Mouse (Mus musculus) CH12.LX (cell line): ENCODE data around the gene Grm2. TPM values are rescaled to one million over a fixed set of nuclear protein-coding genes. Genes with fewer than 3 reads are reported as not detected.

Source experiments
- DNase-seq: peaks from one replicate; pipeline ENCODE4 v3.0.0-alpha.2; 2013; ENCODE audit errors: extremely low read depth
- H3K27ac ChIP-seq: 2 replicates; pipeline ENCODE4 v1.5.1; 2012; ENCODE audit warnings: low read depth, mild to moderate bottlenecking, control low read depth, moderate library complexity; ENCODE audit not compliant: insufficient read depth
- H3K27me3 ChIP-seq: replicated peaks from 2 replicates; pipeline ENCODE3; 2012; ENCODE audit warnings: inconsistent platforms
- H3K36me3 ChIP-seq, 2 experiments: replicated peaks in 1 of 2; 2 replicates each; pipeline versions ENCODE3 to v1.6.1; 2012; ENCODE audit warnings: inconsistent platforms in 1 of 2, low read length in 1 of 2, mild to moderate bottlenecking in 1 of 2, mixed read lengths in 1 of 2, moderate library complexity in 1 of 2; ENCODE audit not compliant: control insufficient read depth in 1 of 2, insufficient read depth in 1 of 2
- H3K4me1 ChIP-seq, 2 experiments: 2 replicates each; pipeline ENCODE4 v1.6.1; 2012; ENCODE audit warnings: inconsistent platforms in 1 of 2, moderate library complexity in 1 of 2; ENCODE audit not compliant: insufficient read depth in 2 of 2, control insufficient read depth in 1 of 2
- H3K4me2 ChIP-seq: 2 replicates; pipeline ENCODE4 v1.6.1; 2012; ENCODE audit warnings: low read depth, mild to moderate bottlenecking, control low read depth; ENCODE audit not compliant: poor library complexity, insufficient read depth, severe bottlenecking
- H3K4me3 ChIP-seq, 3 experiments: fragments of 150-350 bp in 1 of 3; sonication (generic) in 1 of 3; replicated peaks in 1 of 3; 2 replicates each; pipeline versions ENCODE3 to v1.5.1; 2011 to 2012; ENCODE audit warnings: low read depth in 2 of 3, low read length in 2 of 3, mild to moderate bottlenecking in 2 of 3, moderate library complexity in 2 of 3, control low read depth in 1 of 3, improper control_type of control experiment in 1 of 3, inconsistent platforms in 1 of 3, mixed read lengths in 1 of 3; ENCODE audit not compliant: poor library complexity in 1 of 3
- H3K79me2 ChIP-seq: replicated peaks from 2 replicates; pipeline ENCODE4 v1.6.1; 2012; ENCODE audit warnings: mild to moderate bottlenecking, moderate library complexity; ENCODE audit not compliant: control insufficient read depth, poor library complexity, insufficient read depth, severe bottlenecking; ENCODE audit errors: extremely low read depth
- H3K9ac ChIP-seq: 2 replicates; pipeline ENCODE4 v1.6.1; 2012; ENCODE audit warnings: low read depth, mild to moderate bottlenecking, control low read depth, moderate library complexity; ENCODE audit not compliant: insufficient read depth
- H3K9me3 ChIP-seq: replicated peaks from 2 replicates; pipeline ENCODE3; 2012; ENCODE audit warnings: low read length, inconsistent platforms, mixed read lengths
- CTCF ChIP-seq, 2 experiments: IDR thresholded peaks in 1 of 2; conservative IDR thresholded peaks in 1 of 2; 2 replicates each; pipeline ENCODE4 v1.5.1; 2011 to 2012; ENCODE audit warnings: low read depth in 2 of 2, low read length in 2 of 2, improper control_type of control experiment in 1 of 2, inconsistent platforms in 1 of 2, mild to moderate bottlenecking in 1 of 2, moderate library complexity in 1 of 2
- EP300 ChIP-seq: IDR thresholded peaks from 2 replicates; pipeline ENCODE4 v1.6.1; 2011; ENCODE audit warnings: low read length, improper control_type of control experiment
- ETS1 ChIP-seq: conservative IDR thresholded peaks from 2 replicates; pipeline ENCODE4 v1.6.1; 2012; ENCODE audit warnings: low read depth, mild to moderate bottlenecking, inconsistent platforms, low read length, improper control_type of control experiment, moderate library complexity
- HCFC1 ChIP-seq: IDR thresholded peaks from 2 replicates; pipeline ENCODE4 v1.6.1; 2012; ENCODE audit warnings: low read depth, mild to moderate bottlenecking, inconsistent platforms, low read length, improper control_type of control experiment
- IRF4 ChIP-seq: IDR thresholded peaks from 2 replicates; pipeline ENCODE4 v1.6.1; 2014; ENCODE audit warnings: low read depth, mild to moderate bottlenecking, inconsistent platforms, low read length, improper control_type of control experiment
- MAFK ChIP-seq: IDR thresholded peaks from 2 replicates; pipeline ENCODE4 v1.6.1; 2011; ENCODE audit warnings: low read length, improper control_type of control experiment; ENCODE audit not compliant: insufficient replicate concordance
- MAX ChIP-seq: IDR thresholded peaks from 2 replicates; pipeline ENCODE4 v1.6.1; 2011; ENCODE audit warnings: low read length, improper control_type of control experiment
- MAZ ChIP-seq: IDR thresholded peaks from 2 replicates; pipeline ENCODE4 v1.6.1; 2012; ENCODE audit warnings: low read depth, mild to moderate bottlenecking, inconsistent platforms, low read length, improper control_type of control experiment, moderate library complexity
- MXI1 ChIP-seq: IDR thresholded peaks from 2 replicates; pipeline ENCODE4 v1.6.1; 2011; ENCODE audit warnings: mild to moderate bottlenecking, low read depth, low read length, improper control_type of control experiment
- MYC ChIP-seq: IDR thresholded peaks from 2 replicates; pipeline ENCODE4 v1.6.1; 2011; ENCODE audit warnings: low read depth, mild to moderate bottlenecking, improper control_type of control experiment, low read length
- PAX5 ChIP-seq: IDR thresholded peaks from 2 replicates; pipeline ENCODE4 v1.6.1; 2012; ENCODE audit warnings: low read length, inconsistent platforms, mixed read lengths
- POLR2A ChIP-seq: IDR thresholded peaks from 2 replicates; pipeline ENCODE4 v1.6.1; 2011; ENCODE audit warnings: low read depth, mild to moderate bottlenecking, improper control_type of control experiment, low read length
- RAD21 ChIP-seq: IDR thresholded peaks from 2 replicates; pipeline ENCODE4 v1.6.1; 2011; ENCODE audit warnings: low read depth, mild to moderate bottlenecking, low read length, improper control_type of control experiment, moderate library complexity
- SIN3A ChIP-seq: IDR thresholded peaks from 2 replicates; pipeline ENCODE4 v1.6.1; 2012; ENCODE audit warnings: low read length, improper control_type of control experiment, inconsistent platforms
- SMC3 ChIP-seq: IDR thresholded peaks from 2 replicates; pipeline ENCODE4 v1.6.1; 2011; ENCODE audit warnings: low read depth, low read length, improper control_type of control experiment
- TBP ChIP-seq: conservative IDR thresholded peaks from 2 replicates; pipeline ENCODE4 v1.6.1; 2011; ENCODE audit warnings: low read depth, low read length, improper control_type of control experiment
- TCF12 ChIP-seq: IDR thresholded peaks from 2 replicates; pipeline ENCODE4 v1.6.1; 2014; ENCODE audit warnings: low read depth, mild to moderate bottlenecking, inconsistent platforms, low read length, improper control_type of control experiment
- UBTF ChIP-seq: IDR thresholded peaks from 2 replicates; pipeline ENCODE4 v1.6.1; 2012; ENCODE audit warnings: low read depth, mild to moderate bottlenecking, inconsistent platforms, low read length, improper control_type of control experiment, moderate library complexity
- USF1 ChIP-seq: IDR thresholded peaks from 2 replicates; pipeline ENCODE4 v1.6.1; 2014; ENCODE audit warnings: low read depth, mild to moderate bottlenecking, inconsistent platforms, low read length, improper control_type of control experiment
- ZC3H11A ChIP-seq: IDR thresholded peaks from 2 replicates; pipeline ENCODE4 v1.6.1; 2012; ENCODE audit warnings: low read depth, mild to moderate bottlenecking, inconsistent platforms, low read length, improper control_type of control experiment
- ZNF384 ChIP-seq: IDR thresholded peaks from 2 replicates; pipeline ENCODE4 v1.6.1; 2012; ENCODE audit warnings: low read depth, low read length, improper control_type of control experiment, inconsistent platforms
- dilution Hi-C: fragments of 300-500 bp; cut with MboI; formaldehyde crosslinking; loops from 2 replicates; pipeline ENCODE4 v1.14.3; 2020; ENCODE audit warnings: low sequenced_read_pairs; ENCODE audit not compliant: extremely low pct_unique_long_range_greater_than_20kb, extremely low pct_ligation_motif_present
- in situ Hi-C: fragments of 300-500 bp; cut with MboI; formaldehyde crosslinking; loops from 3 replicates; pipeline ENCODE4 v1.14.3; 2019; ENCODE audit warnings: low sequenced_read_pairs, low pct_ligation_motif_present, low pct_unique_long_range_greater_than_20kb, mixed read lengths
- polyA plus RNA-seq: library from polyadenylated mRNA; unstranded; fragments of >175 nt; gene quantifications from 2 replicates; pipeline ENCODE4 v1.2.1, GENCODE M21; 2012; ENCODE audit warnings: low read depth; ENCODE audit not compliant: insufficient read length
- total RNA-seq, 2 experiments: library from RNA; depleted of rRNA; stranded (reverse); fragments of 300-350 nt in 1 of 2; fragments of >200 nt in 1 of 2; gene quantifications; 2 replicates each; pipeline ENCODE4 v1.2.3; 2012 to 2014

The Grm2 gene
- total and polyA plus RNA-seq, 3 experiments: not detected

GRCm38 (mm10) chr9:106688834-106689233 is 33.0 kb upstream of the Grm2 start:
- Histone ChIP-seq H3K4me3 (no peak overlapping the region), H3K4me1 (peaks cover 2 to 37% of the 10 kb centered on the region in 2 experiments), H3K79me2 (no peaks in the 10 kb centered on the region), H3K9ac (no peak overlapping the region), H3K27me3 (no peaks in the 10 kb centered on the region), H3K36me3 (peaks cover 12 to 50% of the 10 kb centered on the region in 2 experiments), H3K27ac (no peak overlapping the region), H3K4me2 (no peak overlapping the region), H3K9me3 (no peaks in the 10 kb centered on the region)
- in situ Hi-C loops: loop anchor here (10.0 kb wide), 1 partner anchor 126 kb away; no protein-coding TSS in a partner anchor
- dilution Hi-C loops: loop anchor here (25.0 kb wide), 1 partner anchor 98 kb away; the partner anchor contains the start of gene Rad54l2
- TF ChIP-seq PAX5 (no peak), POLR2A (no peak), EP300 (no peak), MYC (no peak), TCF12 (no peak), USF1 (no peak), IRF4 (no peak), MAFK (no peak), TBP (no peak), UBTF (no peak), SIN3A (no peak), ZNF384 (no peak)
- no peak for DNase-seq

DNA sequence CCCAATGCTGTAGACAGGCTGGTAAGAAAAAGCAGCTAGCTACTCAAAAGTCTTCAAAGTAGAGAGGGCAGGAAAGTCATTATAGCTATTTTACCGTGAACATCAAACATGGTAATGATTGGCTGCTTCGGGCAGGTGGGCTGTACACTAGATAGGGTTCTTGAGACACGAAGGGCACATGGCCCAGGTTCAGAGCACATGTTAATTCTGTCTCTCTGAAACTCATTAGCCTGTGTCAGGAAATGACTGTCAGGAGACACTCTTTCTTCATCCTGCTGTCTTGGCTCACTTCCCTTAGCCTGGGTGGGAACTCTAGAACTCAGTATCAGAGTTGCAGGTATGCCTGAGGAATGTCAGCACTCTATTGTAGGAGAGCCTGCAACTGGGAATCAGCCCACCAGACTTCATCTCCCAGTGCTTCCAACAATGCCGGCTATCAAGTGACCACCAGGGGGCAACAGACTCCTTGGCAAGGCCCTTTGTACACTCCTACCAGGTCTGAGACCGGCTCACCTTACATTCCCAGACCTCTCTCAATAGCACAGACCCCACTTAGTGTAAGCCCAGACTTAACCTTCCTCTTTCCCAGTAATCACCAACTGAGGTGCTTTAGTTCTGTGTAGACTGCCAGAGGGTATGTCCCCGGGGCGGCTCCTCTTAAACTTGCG is 31.2 kb upstream of the Grm2 start:
- Histone ChIP-seq H3K9me3 (no peaks in the 10 kb centered on the region), H3K9ac (no peak overlapping the region), H3K27me3 (no peaks in the 10 kb centered on the region), H3K4me1 (peaks cover 2 to 37% of the 10 kb centered on the region in 2 experiments)
- dilution Hi-C loops: loop anchor here (25.0 kb wide), 1 partner anchor 100 kb away; the partner anchor contains the start of gene Rad54l2
- DNase-seq: peak; percentile 73
- TF ChIP-seq IRF4: peak; percentile 33; the same call in 1 of the 2 replicates
- TF ChIP-seq SMC3: peak; percentile 70
- no peak for TF ChIP-seq ETS1
- no peak for TF ChIP-seq PAX5
- peak; percentile 92 for TF ChIP-seq MYC
- peak; percentile 21; the same call in 1 of the 2 replicates for TF ChIP-seq ZC3H11A
- TF ChIP-seq MXI1: 0 out of 2 replicates have a peak, but pooled peaks have one; percentile 41
- TF ChIP-seq CTCF (conservative IDR thresholded peaks at IDR 0.05 in 1 of 2, IDR thresholded peaks at IDR 0.05 in 1 of 2; ENCODE audit: low read depth in 2 of 2, low read length in 2 of 2): peak; percentile 82 to 88
- no peak for TF ChIP-seq MAZ
- TF ChIP-seq RAD21: peak; percentile 75
- no peak for TF ChIP-seq ZNF384
- TF ChIP-seq MAX: peak; percentile 77
- TF ChIP-seq HCFC1: no peak
- TF ChIP-seq, all 38 proteins: peak for 8
- Histone ChIP-seq H3K4me2 (no peak overlapping the region), H3K4me3 (no peak overlapping the region), H3K27ac (no peak overlapping the region), H3K36me3 (peaks cover 0 to 38% of the 10 kb centered on the region in 2 experiments), H3K79me2 (no peaks in the 10 kb centered on the region)
- in situ Hi-C loops: loop anchor here (10.0 kb wide), 1 partner anchor 128 kb away; no protein-coding TSS in a partner anchor
